Mouse (Mus musculus): ENCODE results near the gene Nme9.

Nme9 gene

DNA sequence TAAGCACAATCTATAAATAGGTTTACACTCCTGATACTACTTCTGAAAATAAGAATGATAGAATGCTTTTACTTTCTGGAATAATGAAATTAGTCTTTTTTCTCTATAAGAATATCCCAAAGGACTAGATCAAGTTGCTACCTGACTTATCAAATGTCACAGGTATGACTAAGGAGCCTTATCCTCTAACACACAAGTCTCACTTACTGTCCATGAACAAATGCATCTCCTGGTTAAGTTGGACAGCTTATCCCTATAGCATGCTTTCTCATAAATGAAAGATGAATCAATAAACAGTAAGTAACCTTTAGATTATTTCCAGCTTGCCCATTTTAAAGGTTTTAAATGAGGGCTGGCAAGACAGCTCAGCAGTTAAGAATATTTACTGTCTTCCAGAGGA, 33.4 kb downstream of the Nme9 start:
- no peak for DNase-seq

- no peak for DNase-seq
Observed at GRCm38 (mm10) chr9:99485144-99485543, 33.9 kb downstream of the Nme9 start.

DNA sequence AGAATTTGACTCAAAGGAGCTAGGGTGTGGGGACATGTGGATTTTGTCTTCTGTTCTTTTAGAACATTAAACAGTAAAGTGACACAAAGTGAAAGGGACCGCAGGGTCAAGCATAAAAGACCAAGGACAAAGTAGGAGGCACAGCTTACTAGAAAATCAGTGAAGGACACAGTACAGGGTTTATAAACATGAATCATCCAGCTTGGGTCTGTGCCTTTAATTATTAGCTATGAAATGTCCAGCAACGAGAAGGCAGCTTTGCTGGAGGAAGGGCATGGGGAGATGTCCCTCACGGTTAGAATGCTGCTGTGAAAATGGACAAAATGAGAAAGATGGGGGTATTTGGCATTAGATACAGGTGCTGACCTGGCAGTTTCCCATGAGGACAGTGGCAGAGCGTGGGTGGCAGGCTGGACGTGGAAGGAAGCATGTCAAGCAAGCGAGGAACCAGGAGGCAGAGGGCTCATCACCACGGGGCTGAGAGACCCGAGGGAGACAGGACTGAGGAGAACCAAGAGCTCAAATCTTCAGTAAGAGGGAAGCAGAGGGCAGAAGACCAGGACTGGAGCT, 35.9 kb downstream of the Nme9 start:
- DNase-seq = no peak

DNA sequence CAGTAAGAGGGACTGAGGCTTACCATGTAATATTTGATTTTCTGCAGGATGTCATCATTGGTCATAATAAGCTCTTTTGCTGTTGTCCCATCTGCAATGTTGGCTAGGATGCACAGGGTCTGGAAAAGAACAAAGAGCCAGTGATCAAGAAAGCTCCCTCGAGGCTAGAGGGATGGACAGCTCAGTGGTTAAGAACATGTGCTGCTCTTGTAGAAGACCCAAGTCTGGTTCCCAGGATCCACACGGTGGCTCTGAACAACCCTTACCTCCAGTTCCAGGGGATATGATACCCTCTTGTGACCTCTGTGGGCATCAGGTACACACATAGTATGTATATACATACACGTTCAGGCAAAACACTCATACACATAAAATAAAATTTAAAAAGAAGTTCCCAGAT, 36.6 kb downstream of the Nme9 start:
- DNase-seq = no peak

- DNase-seq = no peak
Observed at GRCm38 (mm10) chr9:99491050-99491449, 39.8 kb downstream of the Nme9 start.

- DNase-seq = no peak
Observed at GRCm38 (mm10) chr9:99492634-99493200, 41.4 kb downstream of the Nme9 start.

GRCm38 (mm10) chr9:99499336-99499735, 48.1 kb downstream of the Nme9 start:
- DNase-seq = no peak

DNA sequence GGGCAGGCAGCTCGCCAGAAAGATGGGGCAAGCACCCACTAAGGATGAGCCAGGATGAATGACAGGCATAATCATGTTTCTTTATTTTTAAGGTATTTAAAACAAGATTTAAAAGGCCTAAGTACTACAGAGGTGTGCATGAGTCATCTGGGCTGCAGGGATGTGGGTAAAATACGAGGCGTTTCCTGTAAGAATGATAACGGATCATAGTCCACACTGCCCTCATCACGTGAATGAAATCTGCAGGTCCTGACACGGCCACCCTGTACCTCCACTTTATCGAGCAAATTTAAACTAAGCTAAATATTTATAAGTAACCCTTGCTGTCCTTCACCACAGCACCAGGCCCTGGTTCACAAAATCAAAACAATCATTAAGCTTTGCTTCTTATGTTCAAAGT, 54.6 kb downstream of the Nme9 start:
- DNase-seq = no peak
